Mouse (Mus musculus) liver, adult 2 months (tissue): Measurements from ENCODE around the gene Slc38a7. TPM values are rescaled to one million over a fixed set of nuclear protein-coding genes. Genes with fewer than 3 reads are reported as not detected.

Experiments used
- DNase-seq: peaks from one replicate; pipeline ENCODE4 v3.0.0-alpha.2; 2011; ENCODE audit warnings: low read depth, low spot score; ENCODE audit errors: extremely low read depth
- H3K27ac ChIP-seq: fragments of 200-500 bp; replicated peaks from 2 replicates; pipeline ENCODE4 v1.5.1; 2012; ENCODE audit warnings: low read depth, mild to moderate bottlenecking, control low read depth, inconsistent platforms, low read length; ENCODE audit not compliant: insufficient read depth
- H3K27me3 ChIP-seq: fragments of 200-500 bp; 2 replicates; pipeline ENCODE4 v1.6.1; 2012; ENCODE audit warnings: mild to moderate bottlenecking, moderate library complexity, low read length, inconsistent platforms; ENCODE audit not compliant: control insufficient read depth, insufficient read depth
- H3K36me3 ChIP-seq: fragments of 200-500 bp; 2 replicates; pipeline ENCODE4 v1.6.1; 2012; ENCODE audit warnings: low read length, inconsistent platforms; ENCODE audit not compliant: control insufficient read depth, insufficient read depth
- H3K4me1 ChIP-seq: fragments of 200-500 bp; 2 replicates; pipeline ENCODE4 v1.6.1; 2011; ENCODE audit warnings: low read length; ENCODE audit not compliant: control insufficient read depth, insufficient read depth
- H3K4me3 ChIP-seq: fragments of 200-500 bp; 2 replicates; pipeline ENCODE4 v1.5.1; 2011; ENCODE audit warnings: low read depth, mild to moderate bottlenecking, control low read depth, low read length, moderate library complexity; ENCODE audit not compliant: insufficient read depth
- H3K79me2 ChIP-seq: fragments of 200-500 bp; 2 replicates; pipeline ENCODE4 v1.6.1; 2012; ENCODE audit warnings: inconsistent platforms, mild to moderate bottlenecking, low read length, moderate library complexity; ENCODE audit not compliant: control insufficient read depth, insufficient read depth
- H3K9ac ChIP-seq: fragments of 200-500 bp; 2 replicates; pipeline ENCODE4 v1.6.1; 2012; ENCODE audit warnings: low read depth, mild to moderate bottlenecking, control low read depth, inconsistent platforms, low read length
- CTCF ChIP-seq: fragments of 200-500 bp; IDR thresholded peaks from 2 replicates; pipeline ENCODE4 v1.5.1; 2011; ENCODE audit warnings: low read depth, low read length, control low read depth
- POLR2A ChIP-seq: fragments of 200-500 bp; IDR thresholded peaks from 2 replicates; pipeline ENCODE4 v1.6.1; 2011; ENCODE audit warnings: low read length, control low read depth; ENCODE audit not compliant: insufficient read depth; ENCODE audit errors: extremely low read depth
- WGBS: fragments of 180-500 bp; shearing (Covaris S2); methylation state at CpG from one replicate; pipeline ENCODE4 v1.1.7; 2018; 5-methylcytosine and 5-hydroxymethylcytosine counted together
- polyA plus RNA-seq: library from polyadenylated mRNA; depleted of rRNA; stranded (reverse); fragments of >200 nt; gene quantifications from 2 replicates; pipeline ENCODE4 v1.2.3, GENCODE M21; 2012
- total RNA-seq: library from RNA; depleted of rRNA; stranded (reverse); fragments of >200 nt; gene quantifications from 2 replicates; pipeline ENCODE4 v1.2.3, GENCODE M21; 2014

Gene Slc38a7
- total and polyA plus RNA-seq, 2 experiments: 10.7 to 22.8 TPM

DNA sequence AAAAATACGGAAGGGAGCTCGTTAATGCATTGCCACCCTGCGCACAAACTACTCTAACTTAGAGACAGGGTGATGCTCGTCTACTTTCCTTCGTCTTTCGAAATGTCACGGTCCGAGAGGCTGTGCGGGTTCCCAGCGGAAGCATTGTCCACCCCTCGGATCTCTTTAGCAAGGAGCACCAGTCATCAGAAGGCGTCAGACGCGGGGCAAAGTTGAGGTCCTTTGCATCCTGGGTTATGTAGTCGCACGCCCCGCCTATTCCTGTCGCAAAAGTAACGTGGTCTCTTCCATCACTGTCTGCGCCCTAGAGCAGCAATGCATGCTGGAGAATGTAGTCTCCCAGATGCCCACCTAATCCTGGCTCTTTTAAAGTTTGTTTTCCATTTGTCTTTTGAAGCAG is 45.5 kb downstream of the Slc38a7 start:
- TF ChIP-seq CTCF (no peak), POLR2A (peak; percentile 54; the same call in 1 of the 2 replicates)
- Histone ChIP-seq H3K79me2 (peaks cover 31% of the 10 kb centered on the region), H3K4me3 (peak overlapping the region; percentile 54), H3K27me3 (no peaks in the 10 kb centered on the region), H3K9ac (peak overlapping the region; percentile 57), H3K4me1 (peaks cover 14% of the 10 kb centered on the region), H3K36me3 (no peaks in the 10 kb centered on the region), H3K27ac (peak overlapping the region; percentile 87)
- peak; percentile 95 for DNase-seq
- WGBS: under 1% methylated on average over 20 of the region's 20 CpGs

DNA sequence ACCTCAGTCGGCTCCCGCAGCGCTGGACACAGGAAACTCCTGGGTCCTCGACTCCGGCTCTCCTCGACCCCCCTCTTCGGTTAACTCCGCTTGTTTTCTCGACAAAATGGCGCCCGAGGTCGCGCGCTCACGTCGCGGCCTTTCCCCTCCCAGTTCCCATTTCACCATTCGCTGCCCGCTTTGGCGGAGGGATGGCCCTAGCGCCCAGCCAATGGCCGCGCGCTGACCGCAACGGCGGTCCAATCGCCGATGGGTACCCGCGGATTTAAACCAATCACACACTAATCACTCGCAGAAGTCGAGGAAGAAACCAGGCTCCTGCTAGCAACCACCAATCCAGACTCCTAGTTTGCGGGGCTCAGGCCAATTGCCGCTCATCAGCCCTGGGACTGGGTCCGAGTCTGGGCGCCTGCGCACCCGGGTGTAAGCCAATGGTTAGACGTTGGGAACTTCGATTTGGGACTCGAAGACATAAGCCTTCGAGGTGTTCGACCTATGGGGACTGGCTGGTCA is 46.0 kb downstream of the Slc38a7 start, which contains the start of gene Cnot1:
Cnot1 (minus strand) TSS at position 134 of the 513 bp plus-strand sequence.
- H3K4me1 ChIP-seq: peaks cover 15% of the 10 kb centered on the region
- peak; percentile 94 for DNase-seq
- TF ChIP-seq CTCF (no peak), POLR2A (peak; percentile 63; the same call in 1 of the 2 replicates)

DNA sequence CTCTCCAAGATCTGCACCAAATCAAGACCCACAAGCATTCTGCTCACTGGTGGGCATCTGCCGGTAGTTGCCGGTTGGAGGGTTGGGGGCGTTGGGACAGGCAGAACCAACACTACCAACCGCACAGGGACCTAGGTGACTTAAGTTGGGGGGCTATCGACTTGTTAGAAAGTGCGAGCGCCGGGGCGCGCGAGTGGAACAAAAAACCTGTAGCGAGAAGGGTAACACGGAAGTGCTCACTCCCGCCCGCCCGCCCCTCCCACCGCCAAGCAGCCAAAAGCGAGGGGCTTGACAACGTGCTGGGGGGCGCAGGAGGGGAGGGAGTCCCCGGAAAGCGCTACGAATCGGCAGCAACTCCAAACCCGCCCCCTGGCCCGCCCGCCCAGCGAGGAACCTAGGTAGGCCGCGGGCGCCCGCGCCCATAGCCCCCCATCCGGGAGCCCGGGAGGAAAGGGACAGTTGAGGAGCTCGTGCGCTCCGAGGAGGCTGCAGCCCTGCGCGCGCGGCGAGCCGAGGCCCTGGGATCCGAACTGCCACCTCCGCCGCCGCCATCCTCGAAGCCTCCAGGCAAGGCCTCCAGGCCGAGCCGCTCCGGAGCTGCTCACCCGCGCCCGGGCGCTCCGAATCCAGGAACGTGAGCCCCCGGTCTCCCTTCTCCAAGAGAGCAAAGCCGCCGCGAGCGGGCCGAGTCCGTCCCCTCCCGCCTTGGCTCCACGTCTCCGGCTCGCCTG is 46.7 kb downstream of the Slc38a7 start:
- DNase-seq: no peak
- peak overlapping the region; percentile 72 for H3K27ac ChIP-seq

More for the DNA sequence above, 46.0 kb downstream of the Slc38a7 start, which contains the start of gene Cnot1:
- H3K27me3 ChIP-seq: no peaks in the 10 kb centered on the region
- H3K79me2 ChIP-seq: peaks cover 32% of the 10 kb centered on the region
- H3K27ac ChIP-seq: peak within 1 kb of the TSS; percentile 87
- H3K9ac ChIP-seq: peak within 1 kb of the TSS; percentile 84
- under 1% methylated on average over 44 of the region's 44 CpGs for WGBS
- no peaks in the 10 kb centered on the region for H3K36me3 ChIP-seq
- peak within 1 kb of the TSS; percentile 82 for H3K4me3 ChIP-seq

DNA sequence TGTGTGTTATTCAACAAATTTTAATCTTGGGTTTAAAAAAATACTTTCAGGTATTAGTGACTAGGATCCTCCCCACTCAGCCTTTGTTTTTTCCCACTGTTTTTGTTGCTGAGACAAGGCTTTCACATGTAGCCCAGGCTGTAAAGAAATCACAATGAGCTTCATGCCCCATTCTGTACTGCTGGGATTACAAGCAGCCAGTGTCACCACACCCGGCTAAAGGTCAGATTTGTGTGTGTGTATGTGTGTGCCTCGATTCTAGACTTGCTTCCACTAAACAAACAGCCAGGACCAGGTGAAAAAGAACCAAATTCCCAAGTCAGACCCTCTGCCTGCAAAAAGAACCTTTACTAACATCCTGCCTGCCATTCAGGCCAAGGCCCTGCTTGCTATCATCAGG is 47.9 kb downstream of the Slc38a7 start:
- H3K9ac ChIP-seq: peak overlapping the region; percentile 4
- WGBS: 14% methylated on average over 2 of the region's 2 CpGs
- H3K4me1 ChIP-seq: peaks cover 25% of the 10 kb centered on the region

More for the DNA sequence above, 46.7 kb downstream of the Slc38a7 start:
- peak overlapping the region; percentile 82 for H3K4me3 ChIP-seq
- H3K9ac ChIP-seq: peak overlapping the region; percentile 84
- peaks cover 40% of the 10 kb centered on the region for H3K79me2 ChIP-seq
- under 1% methylated on average over 68 of the region's 69 CpGs for WGBS
- peaks cover 23% of the 10 kb centered on the region for H3K4me1 ChIP-seq
- no peaks in the 10 kb centered on the region; the same call in 1 of the 2 replicates for H3K36me3 ChIP-seq
- H3K27me3 ChIP-seq: no peaks in the 10 kb centered on the region
- TF ChIP-seq POLR2A (no peak), CTCF (no peak)

DNA sequence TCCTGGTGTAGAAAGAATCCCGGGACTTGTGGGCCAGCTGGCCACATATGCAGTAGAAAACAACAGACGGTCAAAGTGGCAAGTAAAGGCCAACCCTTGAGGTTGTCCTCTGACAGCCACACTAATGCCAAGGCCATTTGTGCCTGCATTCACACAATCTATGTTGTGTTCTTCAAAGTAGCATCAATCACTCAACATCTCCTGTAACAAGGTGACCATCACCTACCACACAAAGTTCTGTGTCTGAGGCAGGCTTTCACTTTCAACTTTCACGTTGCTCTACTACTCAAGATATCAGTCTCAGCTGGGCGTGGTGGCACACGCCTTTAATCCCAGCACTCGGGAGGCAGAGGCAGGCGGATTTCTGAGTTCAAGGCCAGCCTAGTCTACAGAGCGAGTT is 51.1 kb downstream of the Slc38a7 start:
- no peak for DNase-seq
- TF ChIP-seq POLR2A (no peak), CTCF (no peak)
- Histone ChIP-seq H3K79me2 (peaks cover 65% of the 10 kb centered on the region), H3K27me3 (no peaks in the 10 kb centered on the region), H3K36me3 (peaks cover 6% of the 10 kb centered on the region), H3K9ac (no peak overlapping the region), H3K4me3 (no peak overlapping the region), H3K4me1 (peaks cover 36% of the 10 kb centered on the region), H3K27ac (no peak overlapping the region)
- 41% methylated on average over 8 of the region's 8 CpGs for WGBS

More for the DNA sequence above, 47.9 kb downstream of the Slc38a7 start:
- Histone ChIP-seq H3K4me3 (peak overlapping the region; percentile 1), H3K79me2 (peaks cover 43% of the 10 kb centered on the region), H3K27me3 (no peaks in the 10 kb centered on the region), H3K36me3 (peaks cover 2% of the 10 kb centered on the region), H3K27ac (no peak overlapping the region; the same call in 1 of the 2 replicates)
- TF ChIP-seq POLR2A (no peak), CTCF (no peak)
- DNase-seq: peak; percentile 77
